Mouse (Mus musculus) midbrain, embryonic 16.5 days (tissue): ENCODE data around the gene Dnajb12. TPM values are rescaled to one million over a fixed set of nuclear protein-coding genes. Genes with fewer than 3 reads are reported as not detected.

Experiments
- ATAC-seq: fragments of 200-750 bp; cut with Nextera tagmentation; 2 replicates; pipeline ENCODE4 v1.8.0; 2017; ENCODE audit warnings: moderate TSS enrichment
- H3K27ac ChIP-seq: fragments of 300-500 bp; sonication (generic); 2 replicates; pipeline ENCODE4 v1.5.1; 2014; ENCODE audit warnings: mild to moderate bottlenecking, low read length, mixed read lengths
- H3K27me3 ChIP-seq: fragments of 300-500 bp; sonication (generic); 2 replicates; pipeline ENCODE4 v1.6.1; 2014; ENCODE audit warnings: low read depth, low read length, mixed read lengths; ENCODE audit not compliant: control insufficient read depth, insufficient read depth
- H3K36me3 ChIP-seq: fragments of 300-500 bp; sonication (generic); 2 replicates; pipeline ENCODE4 v1.6.1; 2014; ENCODE audit warnings: mild to moderate bottlenecking, low read length, moderate library complexity, mixed read lengths; ENCODE audit not compliant: control insufficient read depth, insufficient read depth
- H3K4me1 ChIP-seq: fragments of 300-500 bp; sonication (generic); 2 replicates; pipeline ENCODE4 v1.6.1; 2014; ENCODE audit warnings: mild to moderate bottlenecking, low read length, mixed read lengths; ENCODE audit not compliant: control insufficient read depth, insufficient read depth
- H3K4me2 ChIP-seq: fragments of 300-500 bp; sonication (generic); 2 replicates; pipeline ENCODE4 v1.6.1; 2014; ENCODE audit warnings: mild to moderate bottlenecking, low read length, mixed read lengths
- H3K4me3 ChIP-seq: fragments of 300-500 bp; sonication (generic); 2 replicates; pipeline ENCODE4 v1.5.1; 2014; ENCODE audit warnings: low read depth, mild to moderate bottlenecking, low read length, moderate library complexity, mixed read lengths
- H3K9ac ChIP-seq: fragments of 300-500 bp; sonication (generic); 2 replicates; pipeline ENCODE4 v1.6.1; 2014; ENCODE audit warnings: low read depth, low read length, mixed read lengths
- H3K9me3 ChIP-seq: fragments of 300-500 bp; sonication (generic); replicated peaks from 2 replicates; pipeline ENCODE4 v1.6.1; 2014; ENCODE audit warnings: mild to moderate bottlenecking, low read length, mixed read lengths; ENCODE audit not compliant: control insufficient read depth, poor library complexity, severe bottlenecking
- WGBS: fragments of 180-500 bp; shearing (Covaris S2); extraction: QIAGEN DNeasy Blood & Tissue Kit; methylation state at CpG from one replicate; pipeline ENCODE4 v1.1.7; 2014; 5-methylcytosine and 5-hydroxymethylcytosine counted together
- polyA plus RNA-seq: library from polyadenylated mRNA; unstranded; fragments of >200 nt; fragmentation: Nextera tagmentation; extraction: Ambion mirVana; gene quantifications from 2 replicates; pipeline ENCODE4 v1.2.1, GENCODE M21; 2015

The Dnajb12 gene
- polyA plus RNA-seq, 1 experiment from 2014 or later, result 18.5 TPM

GRCm38 (mm10) chr10:59889953-59890751, 10.8 kb downstream of the Dnajb12 start:
- no peaks in the 10 kb centered on the region for H3K27me3 ChIP-seq
- no peak overlapping the region for H3K9ac ChIP-seq
- H3K9me3 ChIP-seq, result no peaks in the 10 kb centered on the region
- 81% methylated on average over 15 of the region's 15 CpGs for WGBS
- no peak overlapping the region for H3K4me3 ChIP-seq
- 0 out of 2 replicates have a peak, but pooled peaks have one; percentile 19 for ATAC-seq
- no peak overlapping the region for H3K4me2 ChIP-seq
- H3K27ac ChIP-seq, result no peak overlapping the region
- peaks cover 9% of the 10 kb centered on the region; the same call in 1 of the 2 replicates for H3K4me1 ChIP-seq
- H3K36me3 ChIP-seq, result peaks cover 17% of the 10 kb centered on the region

GRCm38 (mm10) chr10:59892977-59893376, 13.6 kb downstream of the Dnajb12 start:
- H3K9ac ChIP-seq, result no peak overlapping the region
- H3K4me1 ChIP-seq, result peaks cover 29% of the 10 kb centered on the region
- 21% methylated on average over 6 of the region's 6 CpGs for WGBS
- ATAC-seq, result peak; percentile 25
- H3K4me3 ChIP-seq, result no peak overlapping the region
- no peaks in the 10 kb centered on the region for H3K9me3 ChIP-seq
- H3K27me3 ChIP-seq, result no peaks in the 10 kb centered on the region
- peaks cover 24% of the 10 kb centered on the region for H3K36me3 ChIP-seq
- no peak overlapping the region for H3K4me2 ChIP-seq
- peak overlapping the region; percentile 64 for H3K27ac ChIP-seq

DNA sequence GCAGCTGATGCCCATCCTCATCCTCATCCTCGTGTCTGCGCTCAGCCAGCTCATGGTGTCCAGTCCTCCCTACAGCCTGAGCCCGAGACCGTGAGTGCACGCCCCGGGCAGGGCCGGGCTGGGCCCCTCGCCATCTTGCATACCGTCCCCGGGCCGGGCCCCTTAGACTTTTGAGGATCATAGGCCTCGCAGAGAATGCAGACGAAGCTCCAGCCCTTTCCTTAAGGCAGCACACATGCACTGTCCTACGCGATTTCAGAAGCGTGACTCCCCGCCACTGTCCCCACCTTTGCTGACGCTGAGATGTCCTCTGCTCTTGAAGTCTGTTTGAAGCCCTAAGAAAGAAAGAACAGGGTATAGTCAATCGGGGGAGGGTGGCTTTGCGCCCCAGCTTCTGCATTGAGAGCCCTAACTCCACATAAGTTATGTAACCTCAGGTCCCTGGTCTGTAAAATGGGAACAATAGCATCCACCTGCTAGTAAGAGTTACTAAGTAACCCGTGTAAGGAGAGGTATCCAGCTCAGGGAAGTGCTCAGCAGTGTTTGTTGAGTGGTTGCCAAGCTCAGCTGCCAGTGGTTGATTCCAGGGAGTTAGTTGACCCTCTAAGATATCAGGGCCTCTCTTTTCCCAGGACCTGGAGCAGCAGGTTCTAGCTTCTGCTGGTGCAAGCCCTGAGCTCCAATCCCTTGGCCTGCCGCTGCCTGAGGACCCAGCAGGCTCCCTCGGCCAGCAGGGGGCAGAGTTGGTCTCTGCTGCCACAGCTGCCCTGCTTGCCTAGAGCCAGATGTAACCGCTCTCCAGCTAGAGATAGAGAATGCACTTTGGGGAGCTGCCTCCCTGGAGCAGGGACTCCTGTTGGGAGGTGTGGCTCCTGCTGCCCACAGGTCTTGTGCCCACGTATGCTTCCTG, 15.2 kb downstream of the Dnajb12 start:
- no peak overlapping the region for H3K4me3 ChIP-seq
- 0 out of 2 replicates have a peak overlapping the region, but pooled peaks have one; percentile 7 for H3K9ac ChIP-seq
- no peaks in the 10 kb centered on the region for H3K9me3 ChIP-seq
- no peak for ATAC-seq
- H3K4me1 ChIP-seq, result peaks cover 45% of the 10 kb centered on the region
- H3K27me3 ChIP-seq, result no peaks in the 10 kb centered on the region
- H3K4me2 ChIP-seq, result no peak overlapping the region
- 81% methylated on average over 25 of the region's 25 CpGs for WGBS
- H3K27ac ChIP-seq, result peak overlapping the region; percentile 13; the same call in 1 of the 2 replicates
- H3K36me3 ChIP-seq, result peaks cover 24% of the 10 kb centered on the region

- Histone ChIP-seq H3K27me3 (no peaks in the 10 kb centered on the region), H3K9me3 (no peaks in the 10 kb centered on the region), H3K36me3 (peaks cover 23% of the 10 kb centered on the region), H3K4me3 (no peak overlapping the region), H3K27ac (peak overlapping the region; percentile 97; the same call in 1 of the 2 replicates), H3K9ac (no peak overlapping the region), H3K4me1 (peaks cover 56% of the 10 kb centered on the region), H3K4me2 (no peak overlapping the region)
- 96% methylated on average over 17 of the region's 17 CpGs for WGBS
- ATAC-seq, result no peak
Measured at GRCm38 (mm10) chr10:59895460-59896186, 16.3 kb downstream of the Dnajb12 start.

DNA sequence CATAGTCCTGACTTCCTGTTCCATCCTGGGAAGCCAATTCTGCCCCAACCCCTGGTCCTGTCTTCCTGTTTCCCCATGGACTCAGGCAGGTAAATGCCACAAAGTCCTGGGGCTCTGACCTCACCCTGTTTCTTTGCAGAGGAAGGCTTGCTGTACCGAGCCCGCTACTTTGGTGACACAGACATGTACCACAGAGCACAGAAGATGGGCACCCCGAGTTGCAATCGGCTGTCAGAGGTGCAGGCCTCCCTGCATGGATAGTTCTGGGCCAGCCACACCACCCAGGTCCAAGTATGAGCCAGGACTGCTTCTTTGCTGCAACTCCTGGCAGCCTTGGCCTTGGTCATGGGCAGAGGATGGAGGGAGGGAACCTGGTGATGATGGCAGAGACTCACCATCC, 16.9 kb downstream of the Dnajb12 start:
- ATAC-seq, result no peak
- H3K4me2 ChIP-seq, result no peak overlapping the region
- WGBS, result 91% methylated on average over 4 of the region's 4 CpGs
- H3K27me3 ChIP-seq, result no peaks in the 10 kb centered on the region
- peaks cover 21% of the 10 kb centered on the region for H3K36me3 ChIP-seq
- H3K9me3 ChIP-seq, result no peaks in the 10 kb centered on the region
- peaks cover 59% of the 10 kb centered on the region for H3K4me1 ChIP-seq
- peak overlapping the region; percentile 97 for H3K27ac ChIP-seq
- peak overlapping the region; percentile 17 for H3K9ac ChIP-seq
- no peak overlapping the region for H3K4me3 ChIP-seq

DNA sequence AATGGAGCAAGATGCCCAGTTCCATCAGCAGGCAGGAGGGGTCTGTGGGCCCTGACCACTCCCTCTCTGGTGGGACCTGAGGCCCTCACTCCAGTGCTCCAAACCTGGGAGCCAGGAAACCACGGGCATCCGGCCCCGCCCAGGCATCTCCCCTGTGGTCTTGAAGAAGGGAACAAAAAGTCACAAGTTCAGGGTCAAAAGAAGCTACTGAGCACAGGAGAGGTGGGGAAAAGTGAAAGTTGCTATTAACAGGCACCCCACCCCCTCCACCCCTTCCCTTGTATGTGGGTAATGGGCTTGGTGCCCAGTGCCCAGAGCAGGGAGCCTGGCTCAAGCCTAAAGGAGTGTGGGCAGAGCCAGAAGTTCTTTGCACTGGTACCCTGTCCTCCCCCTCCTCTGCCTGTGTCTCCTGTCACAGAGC, 17.6 kb downstream of the Dnajb12 start:
- Histone ChIP-seq H3K27ac (peak overlapping the region; percentile 97), H3K4me2 (peak overlapping the region; percentile 40), H3K9ac (peak overlapping the region; percentile 17), H3K9me3 (no peaks in the 10 kb centered on the region), H3K27me3 (no peaks in the 10 kb centered on the region), H3K4me3 (no peak overlapping the region), H3K36me3 (peaks cover 18% of the 10 kb centered on the region), H3K4me1 (peaks cover 59% of the 10 kb centered on the region)
- WGBS, result 25% methylated on average over 3 of the region's 3 CpGs
- peak; percentile 12; the same call in 1 of the 2 replicates for ATAC-seq

GRCm38 (mm10) chr10:59897511-59897910, 18.2 kb downstream of the Dnajb12 start:
- peak overlapping the region; percentile 40 for H3K4me2 ChIP-seq
- no peak overlapping the region for H3K4me3 ChIP-seq
- 0 out of 2 replicates have a peak overlapping the region, but pooled peaks have one; percentile 33 for H3K9ac ChIP-seq
- WGBS, result 8% methylated on average over 5 of the region's 5 CpGs
- peak overlapping the region; percentile 97 for H3K27ac ChIP-seq
- ATAC-seq, result peak; percentile 17
- peaks cover 12% of the 10 kb centered on the region; the same call in 1 of the 2 replicates for H3K36me3 ChIP-seq
- no peaks in the 10 kb centered on the region for H3K27me3 ChIP-seq
- H3K4me1 ChIP-seq, result peaks cover 59% of the 10 kb centered on the region
- H3K9me3 ChIP-seq, result no peaks in the 10 kb centered on the region

GRCm38 (mm10) chr10:59898180-59898778, 18.9 kb downstream of the Dnajb12 start:
- Histone ChIP-seq H3K27ac (peak overlapping the region; percentile 97), H3K4me3 (no peak overlapping the region), H3K4me1 (peaks cover 60% of the 10 kb centered on the region), H3K27me3 (no peaks in the 10 kb centered on the region), H3K9ac (peak overlapping the region; percentile 66), H3K9me3 (no peaks in the 10 kb centered on the region), H3K4me2 (no peak overlapping the region), H3K36me3 (peaks cover 12% of the 10 kb centered on the region; the same call in 1 of the 2 replicates)
- WGBS, result 41% methylated on average over 9 of the region's 9 CpGs
- no peak for ATAC-seq
